Mouse (Mus musculus) bone marrow, adult 2 months (tissue): ENCODE results near the gene Prkar2b.

Experiments used
- CTCF ChIP-seq: fragments of 200-500 bp; IDR thresholded peaks from 2 replicates; pipeline ENCODE4 v1.5.1; 2011; ENCODE audit warnings: low read length, control low read depth; ENCODE audit not compliant: control insufficient read depth, insufficient read depth
- POLR2A ChIP-seq: fragments of 200-500 bp; IDR thresholded peaks from 2 replicates; pipeline ENCODE4 v1.6.1; 2011; ENCODE audit warnings: low read depth, mild to moderate bottlenecking, control low read depth, low read length, borderline replicate concordance; ENCODE audit not compliant: control insufficient read depth

- no peak for TF ChIP-seq CTCF
- TF ChIP-seq POLR2A: no peak
Observed at GRCm38 (mm10) chr12:32060247-32061089, 628 bp downstream of the Prkar2b start.
